Mouse (Mus musculus) ES-CJ7 (cell line): ENCODE results near the gene Grm5.

Source experiments
- DNase-seq: peaks from one replicate; pipeline ENCODE4 v3.0.0; 2011; ENCODE audit warnings: low read depth, low spot score

The Grm5 gene

GRCm38 (mm10) chr7:87846082-87846481, 262.1 kb downstream of the Grm5 start:
- DNase-seq: no peak

- no peak for DNase-seq
These were observed 342.0 kb downstream of the Grm5 start for GRCm38 (mm10) chr7:87925956-87926355.

GRCm38 (mm10) chr7:87937415-87937814, 353.4 kb downstream of the Grm5 start:
- no peak for DNase-seq

- DNase-seq: no peak
These were observed 354.3 kb downstream of the Grm5 start for GRCm38 (mm10) chr7:87938265-87938664.

- DNase-seq: no peak
These were observed 366.2 kb downstream of the Grm5 start for GRCm38 (mm10) chr7:87950205-87950604.

GRCm38 (mm10) chr7:87973216-87973615, 389.2 kb downstream of the Grm5 start:
- no peak for DNase-seq

- no peak for DNase-seq
These were observed 391.1 kb downstream of the Grm5 start for GRCm38 (mm10) chr7:87975041-87975440.

GRCm38 (mm10) chr7:87983494-87983893, 399.5 kb downstream of the Grm5 start:
- no peak for DNase-seq

GRCm38 (mm10) chr7:88014451-88014850, 430.5 kb downstream of the Grm5 start:
- DNase-seq: no peak

GRCm38 (mm10) chr7:88027411-88028132, 443.6 kb downstream of the Grm5 start:
- no peak for DNase-seq

- peak; percentile 82 for DNase-seq
These were observed 463.4 kb downstream of the Grm5 start for GRCm38 (mm10) chr7:88047366-88047765.

- no peak for DNase-seq
These were observed 470.4 kb downstream of the Grm5 start for GRCm38 (mm10) chr7:88054224-88054938.

GRCm38 (mm10) chr7:88056438-88056837, 472.5 kb downstream of the Grm5 start:
- DNase-seq: peak; percentile 3

- no peak for DNase-seq
These were observed 507.1 kb downstream of the Grm5 start for GRCm38 (mm10) chr7:88091115-88091514.

- DNase-seq: no peak
These were observed 512.7 kb downstream of the Grm5 start for GRCm38 (mm10) chr7:88096536-88097107.

GRCm38 (mm10) chr7:88097715-88098114, 513.7 kb downstream of the Grm5 start:
- DNase-seq: peak; percentile 64

- no peak for DNase-seq
These were observed 532.9 kb downstream of the Grm5 start for GRCm38 (mm10) chr7:88116724-88117409.

- DNase-seq: no peak
These were observed 544.3 kb downstream of the Grm5 start for GRCm38 (mm10) chr7:88128080-88128848.

GRCm38 (mm10) chr7:88129536-88130487, 545.8 kb downstream of the Grm5 start:
- peak; percentile 42 for DNase-seq

GRCm38 (mm10) chr7:88130488-88130849, 546.5 kb downstream of the Grm5 start:
- no peak for DNase-seq
